Mouse (Mus musculus): Measurements from ENCODE around the gene Ankrd53. TPM values are rescaled to one million over a fixed set of nuclear protein-coding genes. Genes with fewer than 3 reads are reported as not detected.

Gene Ankrd53
- polyA plus RNA-seq, 1 experiment from 2014 or later = not detected

- no peaks in the 10 kb centered on the region for H3K36me3 ChIP-seq (replicated peaks; ENCODE audit: insufficient read depth, low read length)
- H3K4me2 ChIP-seq (ENCODE audit: low read depth, low read length) = no peak overlapping the region
- ATAC-seq (no peak), DNase-seq (no peak)
- H3K9me3 ChIP-seq (ENCODE audit: low read length) = no peaks in the 10 kb centered on the region
- no peaks in the 10 kb centered on the region for H3K27me3 ChIP-seq (ENCODE audit: insufficient read depth, low read length)
- peaks cover 20% of the 10 kb centered on the region for H3K4me1 ChIP-seq (ENCODE audit: insufficient read depth)
- no peak overlapping the region for H3K4me3 ChIP-seq (ENCODE audit: low read depth, low read length)
- H3K27ac ChIP-seq (ENCODE audit: low read depth) = no peak overlapping the region
- 33% methylated on average over 4 of the region's 4 CpGs for WGBS (ENCODE audit: insufficient replicate concordance)
- TF ChIP-seq CTCF (IDR thresholded peaks at IDR 0.05; ENCODE audit: low read depth) = no peak
- no peak for TF ChIP-seq EP300 (IDR thresholded peaks at IDR 0.05; ENCODE audit: low read depth)
- no peak overlapping the region for H3K9ac ChIP-seq (replicated peaks)
Observed at GRCm38 (mm10) chr6:83791251-83791890, 28.9 kb downstream of the Ankrd53 start.

- WGBS (ENCODE audit: insufficient replicate concordance) = under 1% methylated on average over 42 of the region's 43 CpGs
- TF ChIP-seq EP300 (IDR thresholded peaks at IDR 0.05; ENCODE audit: low read depth) (no peak), CTCF (IDR thresholded peaks at IDR 0.05; ENCODE audit: low read depth) (no peak)
- peak; percentile 94 for DNase-seq
- H3K36me3 ChIP-seq (replicated peaks; ENCODE audit: insufficient read depth, low read length) = 0 out of 2 replicates have a peak, but pooled peaks cover 12% of the 10 kb centered on the region
- no peaks in the 10 kb centered on the region for H3K27me3 ChIP-seq (ENCODE audit: insufficient read depth, low read length)
- no peaks in the 10 kb centered on the region for H3K9me3 ChIP-seq (ENCODE audit: low read length)
- H3K9ac ChIP-seq (replicated peaks) = peak within 1 kb of the TSS; percentile 83
- peak within 1 kb of the TSS; percentile 73 for H3K4me3 ChIP-seq (ENCODE audit: low read depth, low read length)
- H3K27ac ChIP-seq (ENCODE audit: low read depth) = peak within 1 kb of the TSS; percentile 97
- ATAC-seq = peak; percentile 93
- H3K4me1 ChIP-seq (ENCODE audit: insufficient read depth) = peaks cover 23% of the 10 kb centered on the region
- peak within 1 kb of the TSS; percentile 98 for H3K4me2 ChIP-seq (ENCODE audit: low read depth, low read length)
Observed at GRCm38 (mm10) chr6:83794760-83795296, 32.4 kb downstream of the Ankrd53 start, which contains the start of gene Nagk. Gene Nagk (plus strand): TSS chr6:83794982.

- Histone ChIP-seq H3K9me3 (ENCODE audit: low read length) (no peaks in the 10 kb centered on the region), H3K9ac (replicated peaks) (peak overlapping the region; percentile 83), H3K4me3 (ENCODE audit: low read depth, low read length) (peak overlapping the region; percentile 73), H3K4me2 (ENCODE audit: low read depth, low read length) (peak overlapping the region; percentile 98), H3K4me1 (ENCODE audit: insufficient read depth) (peaks cover 23% of the 10 kb centered on the region), H3K36me3 (replicated peaks; ENCODE audit: insufficient read depth, low read length) (peaks cover 17% of the 10 kb centered on the region), H3K27me3 (ENCODE audit: insufficient read depth, low read length) (no peaks in the 10 kb centered on the region), H3K27ac (ENCODE audit: low read depth) (peak overlapping the region; percentile 97)
- TF ChIP-seq EP300 (IDR thresholded peaks at IDR 0.05; ENCODE audit: low read depth) = 0 out of 2 replicates have a peak, but pooled peaks have one; percentile 45
- TF ChIP-seq CTCF (IDR thresholded peaks at IDR 0.05; ENCODE audit: low read depth) = no peak
- DNase-seq (peak; percentile 45), ATAC-seq (peak; percentile 16)
- 2% methylated on average over 13 of the region's 13 CpGs for WGBS (ENCODE audit: insufficient replicate concordance)
Observed at GRCm38 (mm10) chr6:83795492-83795900, 33.1 kb downstream of the Ankrd53 start.

GRCm38 (mm10) chr6:83796686-83797085 lies 34.2 kb downstream of the Ankrd53 start:
- no peak overlapping the region for H3K9ac ChIP-seq (replicated peaks)
- H3K4me3 ChIP-seq (ENCODE audit: low read depth, low read length) = no peak overlapping the region
- TF ChIP-seq CTCF (IDR thresholded peaks at IDR 0.05; ENCODE audit: low read depth) = peak; percentile 18
- no peak for TF ChIP-seq EP300 (IDR thresholded peaks at IDR 0.05; ENCODE audit: low read depth)
- H3K4me2 ChIP-seq (ENCODE audit: low read depth, low read length) = no peak overlapping the region
- 58% methylated on average over 3 of the region's 3 CpGs for WGBS (ENCODE audit: insufficient replicate concordance)
- H3K4me1 ChIP-seq (ENCODE audit: insufficient read depth) = peaks cover 20% of the 10 kb centered on the region
- ATAC-seq (no peak), DNase-seq (no peak)
- H3K27me3 ChIP-seq (ENCODE audit: insufficient read depth, low read length) = no peaks in the 10 kb centered on the region
- no peaks in the 10 kb centered on the region for H3K9me3 ChIP-seq (ENCODE audit: low read length)
- no peak overlapping the region for H3K27ac ChIP-seq (ENCODE audit: low read depth)
- peaks cover 27% of the 10 kb centered on the region for H3K36me3 ChIP-seq (replicated peaks; ENCODE audit: insufficient read depth, low read length)

GRCm38 (mm10) chr6:83802033-83802432 lies 39.6 kb downstream of the Ankrd53 start:
- TF ChIP-seq CTCF (IDR thresholded peaks at IDR 0.05; ENCODE audit: low read depth) = no peak
- TF ChIP-seq EP300 (IDR thresholded peaks at IDR 0.05; ENCODE audit: low read depth) = no peak
- WGBS (ENCODE audit: insufficient replicate concordance) = 87% methylated on average over 5 of the region's 5 CpGs
- DNase-seq = no peak
- no peak for ATAC-seq
- H3K9ac ChIP-seq (replicated peaks) = no peak overlapping the region
- peaks cover 35% of the 10 kb centered on the region for H3K36me3 ChIP-seq (replicated peaks; ENCODE audit: insufficient read depth, low read length)
- no peak overlapping the region for H3K27ac ChIP-seq (ENCODE audit: low read depth)
- no peak overlapping the region for H3K4me3 ChIP-seq (ENCODE audit: low read depth, low read length)
- no peaks in the 10 kb centered on the region for H3K9me3 ChIP-seq (ENCODE audit: low read length)
- H3K4me1 ChIP-seq (ENCODE audit: insufficient read depth) = no peaks in the 10 kb centered on the region
- no peaks in the 10 kb centered on the region for H3K27me3 ChIP-seq (ENCODE audit: insufficient read depth, low read length)
- H3K4me2 ChIP-seq (ENCODE audit: low read depth, low read length) = no peak overlapping the region

GRCm38 (mm10) chr6:83802846-83803245 lies 40.4 kb downstream of the Ankrd53 start:
- H3K4me3 ChIP-seq (ENCODE audit: low read depth, low read length) = no peak overlapping the region
- no peaks in the 10 kb centered on the region for H3K9me3 ChIP-seq (ENCODE audit: low read length)
- no peak for ATAC-seq
- no peak overlapping the region for H3K4me2 ChIP-seq (ENCODE audit: low read depth, low read length)
- no peak for TF ChIP-seq EP300 (IDR thresholded peaks at IDR 0.05; ENCODE audit: low read depth)
- no peak for TF ChIP-seq CTCF (IDR thresholded peaks at IDR 0.05; ENCODE audit: low read depth)
- no peak overlapping the region for H3K27ac ChIP-seq (ENCODE audit: low read depth)
- H3K4me1 ChIP-seq (ENCODE audit: insufficient read depth) = no peaks in the 10 kb centered on the region
- WGBS (ENCODE audit: insufficient replicate concordance) = 78% methylated on average over 3 of the region's 3 CpGs
- H3K9ac ChIP-seq (replicated peaks) = no peak overlapping the region
- H3K27me3 ChIP-seq (ENCODE audit: insufficient read depth, low read length) = no peaks in the 10 kb centered on the region
- H3K36me3 ChIP-seq (replicated peaks; ENCODE audit: insufficient read depth, low read length) = peaks cover 35% of the 10 kb centered on the region
- DNase-seq = no peak

Measured in liver, postnatal 0 days (tissue).